15 mouse cellular contexts compared by ENCODE assay signal in the genomic region with DNA sequence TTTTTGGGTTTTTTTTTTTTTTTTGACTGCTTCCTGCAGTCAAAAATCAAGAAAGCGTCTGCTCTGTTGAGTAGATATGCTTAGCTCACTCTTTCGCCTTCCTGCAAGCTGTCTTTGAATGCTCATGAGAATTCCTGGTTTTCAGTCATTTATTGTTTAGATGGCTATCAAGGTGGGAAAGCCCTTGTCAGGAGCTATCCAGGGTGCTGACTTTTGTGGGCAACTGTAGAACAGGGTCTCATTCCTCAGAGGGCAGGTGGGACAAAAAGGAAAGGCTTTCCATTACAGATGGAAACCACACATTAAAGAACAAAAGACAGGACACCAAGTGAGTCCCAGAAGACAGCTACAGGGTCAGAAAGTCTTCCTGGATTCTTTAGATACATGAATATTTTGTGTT.
A peak's percentile ranks its signal among the peaks of the same experiment; 100 is the strongest.
DNase-seq lines count a peak whose midpoint lies in the region; TF ChIP-seq lines count a peak whose summit lies in the region.
"Had no signal": no experiment of that assay in that cellular context is flagged by ENCODE, and none has a peak within 500 bp of the region (broad histone marks: within the 10 kb centered on the region; RNA-seq: fewer than 3 reads in every experiment).

No protein-coding gene starts in this region.

- H3K4me1 ChIP-seq in kidney, adult 2 months (ENCODE audit: control insufficient read depth, insufficient read depth, low read length), result no peaks in the 10 kb centered on the region
- H3K4me1 ChIP-seq in limb, embryonic 10.5 days, result peaks cover 14% of the 10 kb centered on the region; the same call in 1 of the 2 replicates
- H3K4me1 ChIP-seq: forebrain, embryonic 13.5 days; limb, embryonic 13.5 days; liver, embryonic 13.5 days; lung, embryonic 15.5 days had no signal

- no peaks in the 10 kb centered on the region for H3K9me3 ChIP-seq in limb, embryonic 10.5 days (replicated peaks)
- H3K9me3 ChIP-seq: forebrain, embryonic 13.5 days; limb, embryonic 13.5 days; lung, embryonic 15.5 days had no signal

- WGBS in kidney, adult 2 months, result 77% methylated on average over 2 of the region's 2 CpGs
- WGBS in limb, embryonic 10.5 days, result 86% methylated on average over 2 of the region's 2 CpGs

- no peak overlapping the region for H3K27ac ChIP-seq in kidney, adult 2 months (ENCODE audit: insufficient read depth, low read depth, low read length)
- H3K27ac ChIP-seq in limb, embryonic 10.5 days, result no peak overlapping the region
- H3K27ac ChIP-seq: forebrain, embryonic 13.5 days; limb, embryonic 13.5 days; liver, embryonic 13.5 days; lung, embryonic 15.5 days; macrophage had no signal

- TF ChIP-seq POLR2A in kidney, adult 2 months (IDR thresholded peaks at IDR 0.05; ENCODE audit: low read depth, low read length), result no peak

- no peaks in the 10 kb centered on the region for H3K36me3 ChIP-seq in kidney, adult 2 months (ENCODE audit: control insufficient read depth, insufficient read depth, low read length)
- H3K36me3 ChIP-seq in limb, embryonic 10.5 days, result no peaks in the 10 kb centered on the region
- H3K36me3 ChIP-seq: limb, embryonic 13.5 days; liver, embryonic 13.5 days; lung, embryonic 15.5 days had no signal

- TF ChIP-seq CTCF in kidney, adult 2 months (conservative IDR thresholded peaks at IDR 0.05; ENCODE audit: insufficient read depth, insufficient read length, low read depth, low read length), result no peak

- H3K27me3 ChIP-seq in kidney, adult 2 months (replicated peaks; ENCODE audit: control insufficient read depth, insufficient read depth, low read length), result no peaks in the 10 kb centered on the region; the same call in 1 of the 2 replicates
- no peaks in the 10 kb centered on the region for H3K27me3 ChIP-seq in limb, embryonic 10.5 days (ENCODE audit: low read depth, poor library complexity, severe bottlenecking)
- H3K27me3 ChIP-seq: forebrain, embryonic 13.5 days; limb, embryonic 13.5 days; liver, embryonic 13.5 days; lung, embryonic 15.5 days had no signal

- DNase-seq in kidney, postnatal 10 days, result peak; percentile 12
- no peak for DNase-seq in kidney, adult 2 months
- peak; percentile 2 for DNase-seq in NIH3T3 (ENCODE audit: low read depth)
- DNase-seq in embryo, embryonic 11 days, result peak; percentile 53
- DNase-seq in limb, embryonic 10.5 days (ENCODE audit: low spot score), result peak; percentile 48
- no peak for DNase-seq in cerebellum, postnatal 25 days
- no peak for DNase-seq in right cerebral cortex, postnatal 36 days (ENCODE audit: low spot score in 2 of 2)
- DNase-seq: cerebellum, adult 18-20 months; gastrocnemius, postnatal 14 days; kidney, adult 8-10 months; liver, embryonic 13.5 days had no signal

- H3K4me3 ChIP-seq in kidney, adult 2 months (ENCODE audit: insufficient read depth, low read depth, low read length), result no peak overlapping the region
- no peak overlapping the region for H3K4me3 ChIP-seq in limb, embryonic 10.5 days
- H3K4me3 ChIP-seq: forebrain, embryonic 13.5 days; limb, embryonic 13.5 days; liver, embryonic 13.5 days; lung, embryonic 15.5 days had no signal

Comparison
In these comparisons a context has a peak if more than half of its experiments do, and no peak if none do; other contexts are left out.
1. DNase-seq: peak in kidney, postnatal 10 days (single experiment), NIH3T3 (single experiment), embryo, embryonic 11 days (single experiment) and limb, embryonic 10.5 days (single experiment); none in kidney, adult 2 months (single experiment), cerebellum, postnatal 25 days (0 of 2) and right cerebral cortex, postnatal 36 days (0 of 2).